Mouse (Mus musculus): Measurements from ENCODE around the gene Foxk1. TPM values are rescaled to one million over a fixed set of nuclear protein-coding genes. Genes with fewer than 3 reads are reported as not detected.

Gene Foxk1
- polyA plus RNA-seq, 1 experiment from 2014 or later, result 4.3 TPM

DNA sequence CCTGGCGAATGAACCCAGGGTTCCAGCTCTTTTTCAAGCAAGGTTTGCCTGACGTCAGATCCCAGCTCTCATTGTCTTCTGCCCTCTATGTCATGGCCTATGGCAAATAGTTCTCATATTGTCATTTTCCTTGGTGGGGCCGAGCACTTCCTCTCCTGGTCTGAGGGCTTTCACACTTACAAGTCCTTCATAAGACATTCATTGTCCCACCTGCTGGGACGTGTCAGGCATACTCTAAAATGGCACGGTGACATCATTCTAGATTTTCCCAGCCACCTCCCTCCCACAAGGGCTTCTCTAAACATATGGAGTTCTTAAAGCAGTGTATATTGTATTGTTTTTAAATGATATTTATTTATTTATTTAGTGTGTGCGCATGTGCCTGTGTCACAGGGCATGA is 27.4 kb downstream of the Foxk1 start:
- peaks cover 71% of the 10 kb centered on the region for H3K4me1 ChIP-seq
- no peak overlapping the region for H3K27ac ChIP-seq
- DNase-seq (ENCODE audit: extremely low spot score, low spot score), result no peak
- H3K36me3 ChIP-seq (replicated peaks), result peaks cover 63% of the 10 kb centered on the region
- 81% methylated on average over 6 of the region's 6 CpGs for WGBS
- no peak overlapping the region for H3K4me3 ChIP-seq
- H3K9me3 ChIP-seq, result no peaks in the 10 kb centered on the region
- no peaks in the 10 kb centered on the region for H3K27me3 ChIP-seq (ENCODE audit: poor library complexity, severe bottlenecking)

DNA sequence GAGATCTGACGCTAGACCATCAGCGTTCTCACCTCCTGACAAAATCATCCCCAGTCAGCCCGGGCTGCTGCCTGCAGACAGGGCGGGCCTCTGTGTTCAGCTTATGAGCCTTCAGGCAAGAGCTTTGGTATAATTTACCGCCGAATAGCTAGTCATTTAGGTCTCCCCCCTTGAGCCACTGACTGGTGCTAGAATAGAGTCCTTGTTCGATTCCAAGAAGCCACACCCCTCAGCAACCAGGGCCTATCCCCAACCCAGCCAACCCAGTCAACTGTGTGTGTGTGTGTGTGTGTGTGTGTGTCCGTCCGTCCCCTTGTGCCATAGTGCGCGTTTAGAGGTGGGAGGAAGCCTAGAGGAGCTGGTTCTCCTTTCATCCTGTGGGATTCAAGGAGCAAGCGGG is 29.7 kb downstream of the Foxk1 start:
- no peak for DNase-seq (ENCODE audit: extremely low spot score, low spot score)
- peaks cover 63% of the 10 kb centered on the region for H3K36me3 ChIP-seq (replicated peaks)
- peaks cover 58% of the 10 kb centered on the region for H3K4me1 ChIP-seq
- WGBS, result 76% methylated on average over 12 of the region's 12 CpGs
- H3K27me3 ChIP-seq (ENCODE audit: poor library complexity, severe bottlenecking), result no peaks in the 10 kb centered on the region
- H3K4me3 ChIP-seq, result no peak overlapping the region
- H3K9me3 ChIP-seq, result no peaks in the 10 kb centered on the region
- peak overlapping the region; percentile 35 for H3K27ac ChIP-seq

DNA sequence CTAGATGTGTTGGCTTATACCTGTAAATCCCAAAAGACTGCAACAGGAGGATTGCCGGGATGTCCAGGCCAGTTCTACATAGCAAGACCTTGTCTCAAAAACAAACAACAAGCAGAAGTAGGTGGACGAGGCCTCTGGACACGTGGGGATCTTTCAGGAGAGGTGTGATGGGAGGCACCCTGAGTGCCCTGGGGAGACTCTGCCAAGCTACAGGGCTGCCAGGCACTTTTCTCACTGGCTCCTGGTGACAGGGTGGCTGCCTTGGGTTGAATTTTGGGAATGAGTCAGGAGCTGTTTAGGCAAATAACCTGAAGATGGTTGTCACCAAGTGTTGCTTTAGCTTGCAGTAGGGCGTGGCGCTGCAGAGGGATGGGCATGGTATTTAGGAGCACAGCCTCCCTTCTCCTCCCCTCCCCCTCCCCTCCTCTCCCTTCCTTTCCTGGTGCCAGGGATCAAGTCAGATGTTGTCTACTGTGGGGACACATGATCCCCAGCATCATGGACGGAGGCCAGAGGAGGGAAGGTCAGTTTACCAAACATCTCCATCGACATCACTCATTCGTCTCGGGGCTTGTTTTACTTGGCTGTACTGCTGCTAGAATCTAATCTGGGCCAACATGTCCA is 30.6 kb downstream of the Foxk1 start:
- 0 out of 2 replicates have a peak overlapping the region, but pooled peaks have one; percentile 8 for H3K27ac ChIP-seq
- H3K4me1 ChIP-seq, result peaks cover 51% of the 10 kb centered on the region
- H3K36me3 ChIP-seq (replicated peaks), result peaks cover 69% of the 10 kb centered on the region
- no peaks in the 10 kb centered on the region for H3K9me3 ChIP-seq
- no peak overlapping the region for H3K4me3 ChIP-seq
- H3K27me3 ChIP-seq (ENCODE audit: poor library complexity, severe bottlenecking), result no peaks in the 10 kb centered on the region
- WGBS, result 89% methylated on average over 9 of the region's 9 CpGs
- DNase-seq (ENCODE audit: extremely low spot score, low spot score), result no peak

DNA sequence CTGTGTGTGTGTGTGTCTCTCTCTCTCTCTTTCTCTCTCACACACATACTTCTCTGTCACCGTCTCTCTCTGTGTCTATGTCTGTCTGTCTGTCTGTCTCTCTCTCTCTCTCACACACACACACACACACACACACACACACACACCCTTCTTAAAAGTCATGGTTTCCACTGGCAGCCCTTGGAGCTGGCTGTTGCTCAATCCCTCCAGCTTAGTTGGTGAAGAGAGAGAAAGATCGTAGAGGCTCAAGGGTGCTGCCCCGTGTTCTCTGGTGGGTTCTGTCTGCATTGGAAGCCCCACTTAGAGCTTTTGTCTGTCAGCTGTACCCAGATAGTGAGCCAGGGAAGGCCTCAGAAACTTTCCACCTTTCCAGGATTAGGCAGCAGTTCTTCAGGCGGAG is 31.4 kb downstream of the Foxk1 start:
- WGBS, result 89% methylated on average over 4 of the region's 4 CpGs
- DNase-seq (ENCODE audit: extremely low spot score, low spot score), result no peak
- no peaks in the 10 kb centered on the region for H3K9me3 ChIP-seq
- H3K4me3 ChIP-seq, result no peak overlapping the region
- 0 out of 2 replicates have a peak, but pooled peaks cover under 1% of the 10 kb centered on the region for H3K27me3 ChIP-seq (ENCODE audit: poor library complexity, severe bottlenecking)
- no peak overlapping the region for H3K27ac ChIP-seq
- peaks cover 70% of the 10 kb centered on the region for H3K36me3 ChIP-seq (replicated peaks)
- peaks cover 43% of the 10 kb centered on the region for H3K4me1 ChIP-seq

DNA sequence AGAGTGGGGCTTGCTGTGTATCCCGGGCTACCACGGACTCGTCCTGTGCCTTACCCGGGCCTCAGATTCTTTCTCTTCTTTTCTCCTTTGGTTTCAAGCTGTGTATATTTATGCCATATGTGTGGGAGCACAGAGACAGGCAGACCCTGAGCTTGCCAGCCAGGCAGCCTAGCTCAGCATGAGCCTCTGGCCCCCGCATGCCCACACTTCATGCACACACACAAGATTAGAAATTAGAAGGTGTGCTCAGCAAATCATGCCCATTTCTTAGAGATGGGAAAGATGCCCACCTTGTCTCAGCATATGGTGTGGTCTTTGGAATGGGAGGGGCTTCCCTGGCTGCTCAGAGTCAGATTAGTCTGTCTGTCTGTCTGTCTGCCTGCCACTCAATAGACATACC is 32.8 kb downstream of the Foxk1 start:
- Histone ChIP-seq H3K27me3 (ENCODE audit: poor library complexity, severe bottlenecking) (peaks cover 15% of the 10 kb centered on the region), H3K27ac (no peak overlapping the region), H3K9me3 (no peaks in the 10 kb centered on the region), H3K4me1 (peaks cover 42% of the 10 kb centered on the region), H3K4me3 (no peak overlapping the region), H3K36me3 (replicated peaks) (peaks cover 82% of the 10 kb centered on the region)
- DNase-seq (ENCODE audit: extremely low spot score, low spot score), result no peak
- 95% methylated on average over 5 of the region's 5 CpGs for WGBS

DNA sequence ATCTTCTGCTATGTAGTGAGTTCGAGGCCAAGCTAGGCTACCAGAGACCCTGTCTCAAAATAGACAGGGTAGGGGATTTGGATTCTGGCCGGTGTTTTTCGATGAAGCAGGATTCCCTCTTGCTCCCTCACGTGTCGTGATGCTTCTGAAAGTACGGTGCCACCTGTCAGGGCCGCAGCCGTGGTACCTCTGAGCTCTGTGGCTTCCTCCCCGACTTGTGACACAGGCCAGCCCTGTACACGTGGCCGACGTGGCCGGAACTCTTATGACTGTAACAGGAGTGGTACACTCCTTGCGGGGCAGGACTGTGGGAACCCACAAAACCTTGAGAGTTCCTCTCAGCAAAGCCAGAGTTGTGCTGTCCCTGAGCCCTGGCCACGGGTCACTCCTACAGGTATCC is 34.4 kb downstream of the Foxk1 start:
- H3K36me3 ChIP-seq (replicated peaks), result peaks cover 76% of the 10 kb centered on the region
- DNase-seq (ENCODE audit: extremely low spot score, low spot score), result no peak
- peaks cover 18% of the 10 kb centered on the region for H3K27me3 ChIP-seq (ENCODE audit: poor library complexity, severe bottlenecking)
- peaks cover 50% of the 10 kb centered on the region for H3K4me1 ChIP-seq
- H3K9me3 ChIP-seq, result no peaks in the 10 kb centered on the region
- no peak overlapping the region for H3K4me3 ChIP-seq
- H3K27ac ChIP-seq, result no peak overlapping the region
- WGBS, result 96% methylated on average over 15 of the region's 15 CpGs

DNA sequence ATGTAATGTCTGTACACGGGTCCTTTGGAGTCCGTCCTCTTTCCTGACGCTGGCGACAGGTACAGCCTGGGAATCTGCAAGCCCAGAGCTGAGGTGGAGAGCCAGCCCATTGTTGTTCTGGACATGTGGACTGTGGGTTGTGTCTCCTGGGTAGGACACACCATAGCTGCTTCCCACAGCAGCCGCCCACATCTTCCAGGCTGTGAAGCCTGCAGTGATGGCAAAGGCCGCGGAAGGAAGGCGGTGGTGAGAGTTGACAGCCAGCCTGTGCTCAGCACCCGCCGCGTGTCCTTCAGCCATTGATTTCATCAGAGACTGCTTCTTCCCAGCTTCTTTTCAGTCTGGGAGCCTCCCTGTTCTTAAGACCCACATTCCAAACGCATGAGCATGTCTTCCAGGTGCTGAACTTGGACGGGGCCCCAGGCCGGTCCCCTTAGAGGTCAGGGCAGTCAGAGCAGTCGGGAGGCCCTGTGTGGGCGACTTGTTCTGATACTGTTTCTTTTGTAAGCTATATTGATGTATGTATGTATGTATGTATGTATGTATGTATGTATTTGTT is 37.2 kb downstream of the Foxk1 start:
- peaks cover 55% of the 10 kb centered on the region for H3K36me3 ChIP-seq (replicated peaks)
- H3K4me3 ChIP-seq, result no peak overlapping the region
- 92% methylated on average over 16 of the region's 16 CpGs for WGBS
- DNase-seq (ENCODE audit: extremely low spot score, low spot score), result no peak
- peaks cover 23% of the 10 kb centered on the region for H3K27me3 ChIP-seq (ENCODE audit: poor library complexity, severe bottlenecking)
- peaks cover 51% of the 10 kb centered on the region for H3K4me1 ChIP-seq
- no peaks in the 10 kb centered on the region for H3K9me3 ChIP-seq
- no peak overlapping the region for H3K27ac ChIP-seq

DNA sequence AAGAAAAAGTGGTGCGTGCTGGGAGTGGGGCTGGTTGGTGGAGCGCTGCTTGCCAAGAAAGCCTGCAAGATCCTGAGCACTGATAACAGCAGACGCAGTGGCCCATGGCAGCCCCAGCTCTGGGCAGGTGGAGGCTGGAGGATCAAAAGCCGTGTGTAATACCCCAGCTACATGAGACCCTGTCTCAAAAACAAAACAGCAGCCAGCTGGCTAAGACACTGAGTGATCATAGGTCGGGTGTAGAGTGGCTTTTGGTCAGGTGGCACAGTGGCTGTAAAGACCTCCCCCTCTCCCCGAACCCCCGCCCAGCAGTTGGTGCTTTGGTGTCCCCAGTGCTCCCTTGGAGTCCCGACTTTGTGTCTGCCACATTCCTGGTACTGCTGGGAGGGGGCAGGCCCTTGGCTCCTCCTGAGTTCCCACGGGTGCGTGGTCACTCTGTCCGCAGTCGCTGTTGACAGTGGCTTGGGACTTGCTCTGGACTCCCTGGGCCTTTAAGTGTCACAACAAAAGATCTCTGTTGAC is 38.7 kb downstream of the Foxk1 start:
- Histone ChIP-seq H3K4me1 (peaks cover 65% of the 10 kb centered on the region), H3K36me3 (replicated peaks) (peaks cover 42% of the 10 kb centered on the region), H3K27me3 (ENCODE audit: poor library complexity, severe bottlenecking) (peaks cover 23% of the 10 kb centered on the region), H3K9me3 (no peaks in the 10 kb centered on the region), H3K4me3 (peak overlapping the region; percentile 52), H3K27ac (peak overlapping the region; percentile 86)
- DNase-seq (ENCODE audit: extremely low spot score, low spot score), result peak; percentile 40
- WGBS, result under 1% methylated on average over 12 of the region's 12 CpGs

DNA sequence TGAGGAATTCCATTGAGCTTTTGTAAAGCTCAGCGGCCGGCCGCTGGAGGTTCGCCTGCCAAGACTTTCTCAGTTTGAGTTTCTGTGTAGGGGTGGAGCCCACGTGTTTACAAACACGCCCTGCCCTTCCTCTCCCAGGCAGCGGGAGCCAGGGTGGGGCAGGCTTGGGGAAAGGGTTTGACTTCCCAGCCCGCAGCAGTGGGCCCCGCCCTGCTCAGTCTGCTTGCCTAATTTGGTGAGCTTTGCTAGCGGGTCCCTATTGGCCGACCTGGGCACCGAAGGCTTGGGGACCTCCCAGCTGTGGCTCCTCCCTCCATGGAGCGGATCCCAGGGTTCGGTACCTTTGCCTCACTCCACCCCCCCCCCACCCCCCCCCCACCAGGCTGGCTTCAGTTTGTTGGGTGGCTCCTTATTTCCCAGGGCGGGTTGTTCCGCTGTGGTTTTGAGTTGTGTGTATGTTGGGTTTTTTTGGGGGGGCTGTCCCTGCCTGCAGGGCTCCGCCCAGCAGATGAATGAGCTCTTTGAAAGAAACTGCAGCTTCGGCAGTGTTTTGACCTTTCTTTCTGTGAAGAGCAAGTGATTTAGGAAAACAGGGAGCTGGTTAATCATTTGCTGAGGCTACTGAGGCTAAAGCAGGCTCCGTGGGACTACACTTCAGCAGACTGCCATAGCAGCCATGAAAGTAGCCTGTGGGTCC is 39.3 kb downstream of the Foxk1 start:
- peaks cover 35% of the 10 kb centered on the region for H3K36me3 ChIP-seq (replicated peaks)
- H3K27me3 ChIP-seq (ENCODE audit: poor library complexity, severe bottlenecking), result peaks cover 23% of the 10 kb centered on the region
- H3K4me1 ChIP-seq, result peaks cover 71% of the 10 kb centered on the region
- WGBS, result under 1% methylated on average over 19 of the region's 19 CpGs
- DNase-seq (ENCODE audit: extremely low spot score, low spot score), result peak; percentile 88
- H3K4me3 ChIP-seq, result peak overlapping the region; percentile 52
- no peaks in the 10 kb centered on the region for H3K9me3 ChIP-seq
- H3K27ac ChIP-seq, result peak overlapping the region; percentile 86

DNA sequence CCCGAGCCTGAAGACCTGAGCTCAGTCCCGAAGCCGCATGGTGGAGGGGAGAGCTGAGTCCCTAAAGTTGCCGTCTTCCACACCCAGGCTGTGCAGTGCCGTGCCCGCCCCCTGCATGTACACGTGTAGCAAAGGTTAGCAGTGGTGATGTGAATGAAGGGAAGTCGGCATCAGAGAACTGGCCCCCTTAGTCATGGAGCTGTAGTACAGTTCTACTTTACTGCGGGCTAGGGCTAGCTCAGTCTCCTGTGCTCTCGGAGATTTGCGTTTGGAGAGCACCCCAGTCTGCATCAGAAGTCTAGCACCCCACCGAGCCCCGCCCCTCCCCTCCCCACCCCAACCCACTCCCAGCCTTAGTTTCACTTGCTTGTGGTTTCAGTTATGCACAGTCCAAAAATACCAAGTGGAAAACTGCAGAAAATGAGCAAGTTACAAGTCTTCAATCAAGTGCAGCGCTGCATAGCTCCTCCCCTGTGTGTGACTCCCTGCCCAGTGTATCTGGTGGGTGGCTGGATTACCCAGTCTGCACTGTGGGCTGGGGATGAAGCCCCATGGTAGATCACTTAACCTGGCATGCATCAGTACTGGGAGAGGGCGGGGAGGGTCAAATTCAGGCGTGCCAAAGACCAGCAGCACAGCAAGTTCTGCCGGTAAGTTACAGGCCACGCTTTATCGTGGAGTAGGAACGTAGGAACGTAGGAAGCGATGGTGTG is 40.2 kb downstream of the Foxk1 start:
- DNase-seq (ENCODE audit: extremely low spot score, low spot score), result no peak
- Histone ChIP-seq H3K4me1 (peaks cover 77% of the 10 kb centered on the region), H3K27ac (peak overlapping the region; percentile 86), H3K9me3 (no peaks in the 10 kb centered on the region), H3K27me3 (ENCODE audit: poor library complexity, severe bottlenecking) (peaks cover 23% of the 10 kb centered on the region), H3K36me3 (replicated peaks) (peaks cover 27% of the 10 kb centered on the region), H3K4me3 (peak overlapping the region; percentile 52)
- 69% methylated on average over 22 of the region's 22 CpGs for WGBS

DNA sequence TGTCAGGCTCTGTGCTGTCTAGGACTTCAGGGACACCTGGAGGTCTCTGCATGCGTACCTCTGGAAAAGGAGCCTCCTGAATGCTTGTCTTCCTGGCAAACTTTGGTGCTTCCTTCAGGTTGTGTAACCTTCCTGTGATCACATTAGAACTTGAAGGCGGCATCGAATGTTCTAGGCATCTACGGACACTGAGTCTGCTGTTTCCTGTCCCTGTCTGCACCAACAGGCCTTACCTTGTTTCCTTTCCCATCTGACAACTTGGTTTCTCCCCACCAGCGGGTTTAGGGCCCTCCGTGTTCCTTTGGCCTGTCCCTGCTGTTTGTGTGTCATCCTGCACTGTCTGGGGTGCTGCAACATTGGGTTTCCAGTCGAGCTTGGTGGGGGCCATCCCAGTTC is 40.7 kb downstream of the Foxk1 start:
- peaks cover 79% of the 10 kb centered on the region for H3K4me1 ChIP-seq
- 88% methylated on average over 7 of the region's 7 CpGs for WGBS

DNA sequence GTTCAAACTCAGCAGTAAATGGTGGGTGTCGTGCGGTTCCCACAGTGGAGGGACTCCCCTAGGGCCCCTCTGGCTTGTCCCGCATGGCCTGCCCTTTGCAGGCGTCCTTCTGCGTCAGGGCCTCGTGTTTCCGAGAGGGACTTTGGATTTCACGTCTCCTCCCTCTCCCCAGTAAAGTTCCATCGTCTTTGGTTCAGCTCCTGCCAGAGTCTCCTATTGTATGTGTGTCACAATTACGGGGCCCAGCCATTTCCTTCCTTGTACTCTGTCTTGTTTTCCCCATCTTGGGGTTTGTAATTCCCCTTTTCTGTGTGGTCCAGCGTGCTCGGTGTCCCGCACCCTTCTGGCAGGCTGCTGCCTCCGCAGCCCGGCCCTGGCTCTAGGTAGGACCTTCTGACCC is 42.2 kb downstream of the Foxk1 start:
- H3K9me3 ChIP-seq, result no peaks in the 10 kb centered on the region
- peaks cover 14% of the 10 kb centered on the region; the same call in 1 of the 2 replicates for H3K27me3 ChIP-seq (ENCODE audit: poor library complexity, severe bottlenecking)
- H3K4me3 ChIP-seq, result no peak overlapping the region
- WGBS, result 81% methylated on average over 15 of the region's 15 CpGs
- no peak for DNase-seq (ENCODE audit: extremely low spot score, low spot score)
- H3K27ac ChIP-seq, result no peak overlapping the region
- H3K4me1 ChIP-seq, result peaks cover 90% of the 10 kb centered on the region
- peaks cover 6% of the 10 kb centered on the region for H3K36me3 ChIP-seq (replicated peaks)

More for the DNA sequence above, 40.7 kb downstream of the Foxk1 start:
- Histone ChIP-seq H3K27me3 (ENCODE audit: poor library complexity, severe bottlenecking) (peaks cover 23% of the 10 kb centered on the region), H3K36me3 (replicated peaks) (peaks cover 21% of the 10 kb centered on the region), H3K9me3 (no peaks in the 10 kb centered on the region), H3K27ac (peak overlapping the region; percentile 86; the same call in 1 of the 2 replicates), H3K4me3 (no peak overlapping the region)
- DNase-seq (ENCODE audit: extremely low spot score, low spot score), result no peak
